Mouse (Mus musculus): ENCODE measurements around the gene Rhebl1. TPM values are rescaled to one million over a fixed set of nuclear protein-coding genes. Genes with fewer than 3 reads are reported as not detected.

The Rhebl1 gene
- total RNA-seq, 2 experiments from 2014 or later = 2.1 to 2.7 TPM

- DNase-seq = no peak
These were observed 20.6 kb upstream of the Rhebl1 start for GRCm38 (mm10) chr15:98914903-98915302.

- peak; percentile 44 for DNase-seq
These were observed 10.4 kb upstream of the Rhebl1 start for GRCm38 (mm10) chr15:98904692-98905091.

GRCm38 (mm10) chr15:98902600-98902999 lies 8.3 kb upstream of the Rhebl1 start:
- DNase-seq = no peak

DNA sequence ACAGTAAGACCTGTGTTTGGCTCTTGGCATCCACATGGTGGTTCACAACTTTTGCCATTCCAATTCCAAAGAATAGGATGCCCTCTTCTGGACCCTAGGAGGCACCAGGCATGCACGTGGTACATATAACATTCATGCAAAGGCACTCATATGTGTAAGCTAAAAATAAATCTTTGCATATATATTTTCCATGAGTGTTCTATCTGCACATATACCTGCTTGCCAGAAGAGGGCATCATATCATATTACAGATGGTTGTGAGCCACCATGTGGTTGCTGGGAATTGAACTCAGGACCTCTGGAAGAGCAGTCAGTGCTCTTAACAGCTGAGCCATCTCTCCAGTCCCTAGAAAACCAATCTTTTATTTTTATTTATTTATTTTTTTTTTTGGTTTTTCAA lies 7.2 kb upstream of the Rhebl1 start:
- DNase-seq = no peak

- DNase-seq = no peak
These were observed 3.8 kb upstream of the Rhebl1 start, which contains the start of gene Dhh for GRCm38 (mm10) chr15:98897928-98898800. TSS of gene Dhh (minus strand) at chr15:98898540.

DNA sequence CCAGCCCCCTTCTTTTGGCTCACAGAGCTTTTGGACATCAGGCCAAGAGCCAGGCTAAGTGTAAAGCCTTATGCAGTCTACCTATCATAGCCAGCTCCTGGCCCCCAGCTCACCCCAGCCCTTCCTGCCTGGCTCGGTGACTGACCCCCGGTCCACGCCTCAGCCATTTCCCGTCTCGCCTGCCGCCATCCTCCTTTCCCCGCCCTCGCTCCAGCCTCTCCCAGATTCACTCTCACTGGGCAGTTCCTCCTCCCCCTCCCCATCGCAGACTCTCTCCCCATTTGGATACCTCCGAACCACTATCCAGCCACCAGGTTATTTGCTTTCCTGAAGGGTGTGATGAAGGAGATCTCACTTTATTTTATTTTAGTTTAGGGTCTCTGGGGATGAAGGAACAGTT lies 3.2 kb upstream of the Rhebl1 start:
- no peak for DNase-seq

DNA sequence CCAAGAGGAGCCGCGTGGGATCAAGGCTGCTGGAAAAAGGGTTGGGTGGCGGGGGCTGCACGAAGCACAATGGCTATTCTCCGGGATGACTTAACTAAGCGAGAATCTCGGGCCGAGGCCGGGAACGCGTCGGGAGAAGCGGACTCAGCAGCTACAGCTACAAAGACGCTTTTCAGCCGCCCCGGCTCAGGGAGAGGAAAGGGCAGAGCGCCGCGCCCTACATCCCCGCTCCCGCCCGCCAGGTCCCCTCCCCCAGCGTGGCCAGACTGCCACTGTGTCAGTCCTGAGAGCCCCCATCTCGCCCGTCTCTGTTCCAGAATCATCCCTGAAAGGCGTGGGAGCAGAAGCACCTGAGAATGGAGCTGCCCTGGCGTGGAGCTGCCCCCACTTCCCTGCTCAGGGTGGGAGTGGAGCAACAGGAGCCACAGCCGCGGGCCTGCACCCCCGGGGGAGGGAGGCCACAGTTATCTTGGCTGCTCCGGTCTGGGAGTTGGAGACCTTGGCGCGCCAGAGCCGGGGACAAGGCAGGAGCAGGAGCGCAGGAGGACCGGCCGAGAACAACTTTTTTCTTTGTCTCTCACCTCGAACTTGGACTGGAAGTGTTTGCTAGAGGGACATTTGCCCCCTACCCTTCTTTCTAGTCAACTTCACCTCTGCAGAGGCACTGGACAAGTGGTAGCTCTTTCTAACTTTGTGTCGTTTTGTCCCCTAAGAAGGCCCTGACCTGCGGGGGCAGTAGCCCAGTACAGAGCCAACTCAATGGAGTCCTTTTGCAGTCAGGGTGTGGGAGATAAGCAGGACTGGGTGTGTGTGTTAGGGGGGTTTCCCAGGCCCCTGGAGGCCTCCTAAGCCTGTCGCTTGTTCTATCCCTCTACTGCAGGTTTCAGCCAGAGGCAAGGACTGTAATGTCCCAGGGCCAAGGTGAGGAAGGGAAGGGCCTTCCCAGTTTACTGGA lies 1.6 kb upstream of the Rhebl1 start:
- DNase-seq = peak; percentile 27

DNA sequence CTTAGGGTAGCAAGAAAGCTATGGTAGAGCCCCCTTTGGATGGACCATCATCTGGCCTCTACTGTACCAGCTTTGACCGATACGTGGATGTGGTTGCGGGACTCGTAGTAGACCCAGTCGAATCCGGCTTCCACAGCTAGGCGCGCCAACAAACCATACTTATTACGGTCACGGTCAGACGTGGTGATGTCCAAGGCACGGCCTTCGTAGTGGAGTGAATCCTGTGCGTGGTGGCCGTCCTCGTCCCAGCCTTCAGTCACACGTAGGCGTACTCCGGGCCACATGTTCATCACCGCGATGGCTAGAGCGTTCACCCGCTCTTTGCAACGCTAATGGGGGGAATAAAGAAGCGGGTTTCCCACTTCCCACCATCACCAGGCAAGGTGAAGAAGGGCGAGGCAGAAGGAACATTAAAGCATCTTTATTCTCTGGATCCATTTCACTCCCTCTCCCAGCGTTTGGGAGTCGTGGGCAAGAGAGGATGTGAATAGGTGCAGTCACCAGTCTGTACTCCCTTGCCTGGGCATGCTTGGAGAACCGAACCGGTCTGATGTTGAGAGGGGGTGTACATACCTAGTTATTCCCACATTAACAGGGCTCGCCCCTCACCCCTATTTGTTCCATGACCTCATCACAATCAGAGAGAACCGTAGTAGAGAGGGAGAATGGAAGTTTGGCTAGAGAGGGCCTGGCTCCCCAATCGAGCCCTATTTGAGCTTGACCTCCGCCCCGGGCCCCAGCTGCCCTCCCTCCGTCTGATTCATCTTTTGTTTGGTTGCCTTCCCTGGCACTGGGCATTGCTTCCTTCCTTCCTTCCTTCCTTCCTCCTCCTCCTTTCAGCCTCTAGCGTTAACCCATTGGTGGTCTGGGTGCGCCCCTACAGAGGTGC lies 650 bp upstream of the Rhebl1 start:
- DNase-seq = no peak

GRCm38 (mm10) chr15:98893036-98893435 lies 1.3 kb downstream of the Rhebl1 start:
- DNase-seq = no peak

- no peak for DNase-seq
These were observed 2.3 kb downstream of the Rhebl1 start for GRCm38 (mm10) chr15:98891907-98892606.

DNA sequence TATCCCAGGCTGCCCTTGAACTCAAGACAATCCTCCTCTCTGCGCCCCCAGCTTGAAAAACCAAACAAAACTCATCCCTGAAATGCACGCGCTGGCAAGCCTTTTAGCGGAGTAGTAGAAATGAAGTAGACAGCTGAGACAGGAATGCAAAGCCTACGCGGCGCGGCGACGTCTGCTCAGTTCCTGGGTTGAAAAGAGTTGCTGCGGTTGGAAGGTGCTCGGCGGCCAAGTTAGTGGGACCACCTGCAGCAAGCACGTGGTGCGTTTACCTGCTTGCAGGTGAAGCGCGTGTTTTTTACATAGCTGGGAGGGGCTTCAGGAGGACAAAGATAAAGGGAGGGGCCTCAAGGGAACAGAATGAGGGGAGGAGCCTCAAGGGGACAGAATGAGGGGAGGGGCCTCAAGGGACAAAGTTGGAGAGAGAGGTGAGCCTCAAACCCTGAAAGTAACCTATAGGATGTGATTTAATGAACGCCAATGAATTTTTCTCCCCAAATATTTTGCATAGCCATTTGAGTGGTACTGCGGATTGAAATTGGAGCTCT lies 3.1 kb downstream of the Rhebl1 start:
- no peak for DNase-seq

GRCm38 (mm10) chr15:98887526-98887925 lies 6.8 kb downstream of the Rhebl1 start:
- no peak for DNase-seq

GRCm38 (mm10) chr15:98886667-98887387 lies 7.5 kb downstream of the Rhebl1 start:
- DNase-seq = no peak

DNA sequence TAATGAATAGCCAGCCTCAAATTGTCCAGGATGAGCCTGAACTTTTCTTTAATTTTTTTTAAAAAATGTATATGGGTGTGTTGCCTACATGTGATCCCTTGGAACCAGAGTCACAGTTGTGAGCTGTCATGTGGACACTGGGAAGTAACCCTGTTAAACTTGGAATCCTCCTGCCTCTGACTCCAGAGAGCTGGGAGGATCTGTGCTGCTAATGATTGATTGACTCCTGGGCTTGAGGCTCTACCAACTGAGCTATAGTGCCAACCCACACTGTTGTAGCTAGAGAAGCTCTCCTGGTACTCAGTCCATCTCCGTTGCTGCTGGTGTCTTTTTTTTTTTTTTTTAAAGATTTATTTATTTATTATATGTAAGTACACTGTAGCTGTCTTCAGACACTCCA lies 10.2 kb downstream of the Rhebl1 start:
- no peak for DNase-seq

- DNase-seq = no peak
These were observed 10.7 kb downstream of the Rhebl1 start for GRCm38 (mm10) chr15:98883661-98884060.

DNA sequence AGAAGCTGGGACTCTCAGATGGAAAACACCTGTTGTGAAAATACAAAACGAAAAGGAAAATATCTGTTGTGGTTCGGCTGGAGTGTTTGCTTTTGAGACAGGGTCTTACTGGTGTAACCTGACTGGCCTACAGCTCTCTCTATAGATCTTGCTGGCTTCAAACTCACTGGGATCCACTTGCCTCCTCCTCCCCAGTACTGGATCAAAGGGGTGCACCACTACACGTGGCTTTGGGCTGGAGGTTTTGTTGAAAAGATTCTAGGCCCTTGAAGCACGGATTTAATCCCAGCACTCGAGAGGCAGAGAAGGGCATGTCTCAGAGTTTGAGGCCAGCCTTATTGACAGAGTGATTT lies 12.7 kb downstream of the Rhebl1 start:
- DNase-seq = no peak

- peak; percentile 79 for DNase-seq
These were observed 13.2 kb downstream of the Rhebl1 start for GRCm38 (mm10) chr15:98880978-98881655.

GRCm38 (mm10) chr15:98877331-98877730 lies 17.0 kb downstream of the Rhebl1 start:
- peak; percentile 55 for DNase-seq
